Mouse (Mus musculus): Measurements from ENCODE around the gene Eps8.

Gene Eps8

DNA sequence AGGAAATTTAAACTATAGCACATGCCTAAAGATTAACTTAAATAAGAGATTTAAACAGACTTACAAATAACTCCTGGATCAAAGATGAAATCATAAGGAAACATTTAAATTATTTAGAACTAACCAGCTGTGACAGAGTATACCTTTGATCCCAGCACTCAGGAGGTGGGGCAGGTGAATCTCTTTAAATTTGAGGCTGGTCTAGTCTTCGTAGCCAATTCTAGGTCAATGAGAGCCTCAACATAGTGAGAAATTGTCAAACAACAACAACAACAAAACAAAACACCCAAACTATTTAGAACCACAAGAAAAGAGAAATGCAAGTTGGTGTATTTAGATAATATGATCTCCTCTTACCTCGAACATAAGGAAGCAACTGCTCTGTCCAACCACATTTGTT lies at the start of gene Eps8:
Gene Eps8 (minus strand): TSS at position 101 of the 400 bp plus-strand sequence.
- no peak for DNase-seq (ENCODE audit: extremely low spot score, low read depth, low spot score)

DNA sequence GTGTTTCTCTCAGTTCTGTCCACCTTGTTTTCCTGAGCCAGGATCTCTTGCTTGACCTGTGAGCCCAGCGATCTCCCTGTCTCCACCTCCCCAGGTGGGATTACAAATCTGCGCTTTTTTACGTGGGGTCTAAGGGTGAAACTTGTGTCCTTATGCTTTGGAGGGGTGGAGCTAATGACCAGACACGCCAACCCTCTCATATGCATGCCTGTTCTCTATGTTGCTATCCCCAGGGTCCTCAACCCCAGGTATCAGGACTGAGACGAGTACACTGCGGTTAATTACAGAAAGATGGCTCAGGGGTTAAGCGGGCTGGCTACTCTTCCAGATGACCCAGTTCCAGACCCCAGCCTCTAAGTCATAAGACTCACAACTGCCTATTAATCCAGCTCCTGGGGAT lies 48.8 kb upstream of the Eps8 start:
- no peak for DNase-seq (ENCODE audit: extremely low spot score, low read depth, low spot score)

DNA sequence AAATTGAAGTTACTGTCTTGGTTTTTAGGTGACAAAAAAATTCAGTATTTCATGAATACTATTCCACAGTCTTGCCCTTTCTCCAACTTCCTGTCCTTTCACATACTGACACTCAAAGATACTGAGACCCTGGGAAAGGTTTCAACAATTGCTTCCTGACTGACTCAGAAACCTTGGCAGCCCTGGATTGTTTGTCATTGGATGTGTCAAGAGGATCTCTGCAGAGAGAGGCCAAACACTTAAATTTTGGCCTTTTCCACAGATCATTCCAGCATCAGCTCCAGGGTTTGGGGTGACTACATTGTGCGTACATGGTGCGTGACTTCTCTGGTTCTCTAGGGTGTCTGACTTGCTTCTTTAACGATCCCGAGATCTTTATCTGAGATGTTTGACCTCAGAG lies 48.2 kb upstream of the Eps8 start:
- DNase-seq (ENCODE audit: extremely low spot score, low read depth, low spot score) = no peak

DNA sequence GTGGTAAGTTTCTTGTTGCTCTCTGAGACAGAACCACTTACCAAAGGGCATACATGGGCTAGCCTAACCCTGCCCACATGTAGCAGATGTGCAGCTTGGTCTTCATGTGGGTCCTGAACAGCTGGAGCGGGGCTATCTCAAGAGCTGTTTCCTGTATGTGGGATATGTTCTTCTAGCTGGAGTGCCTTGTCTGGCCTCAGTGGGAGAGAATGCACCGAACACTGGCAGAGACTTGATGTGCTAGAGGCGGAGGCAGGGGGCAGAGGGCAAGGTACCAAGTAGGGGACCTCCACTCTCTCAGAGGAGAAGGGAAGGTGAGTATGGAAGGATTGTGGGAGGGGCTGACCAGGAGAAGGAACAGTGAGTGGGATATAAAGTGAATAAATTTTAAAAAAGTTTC lies 47.5 kb upstream of the Eps8 start:
- no peak for DNase-seq (ENCODE audit: extremely low spot score, low read depth, low spot score)

DNA sequence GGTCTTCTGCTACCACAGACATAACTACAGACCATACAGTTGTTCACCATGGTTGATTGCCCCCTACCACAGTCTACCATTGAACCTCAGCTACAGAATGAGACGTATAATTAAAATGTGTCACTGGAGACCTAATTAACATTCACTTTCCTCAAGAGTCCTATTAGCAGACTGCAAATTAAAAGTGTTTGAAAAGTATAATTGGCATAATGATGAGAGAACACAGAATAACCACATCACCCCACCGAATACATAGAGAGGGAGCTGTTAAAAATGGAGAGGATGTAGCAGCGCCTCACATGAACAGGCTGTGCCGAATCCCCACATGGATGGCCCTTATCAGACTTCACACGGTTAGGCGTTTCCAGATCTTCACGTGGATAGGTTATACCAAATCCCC lies 44.8 kb upstream of the Eps8 start:
- no peak for DNase-seq (ENCODE audit: extremely low spot score, low read depth, low spot score)

DNA sequence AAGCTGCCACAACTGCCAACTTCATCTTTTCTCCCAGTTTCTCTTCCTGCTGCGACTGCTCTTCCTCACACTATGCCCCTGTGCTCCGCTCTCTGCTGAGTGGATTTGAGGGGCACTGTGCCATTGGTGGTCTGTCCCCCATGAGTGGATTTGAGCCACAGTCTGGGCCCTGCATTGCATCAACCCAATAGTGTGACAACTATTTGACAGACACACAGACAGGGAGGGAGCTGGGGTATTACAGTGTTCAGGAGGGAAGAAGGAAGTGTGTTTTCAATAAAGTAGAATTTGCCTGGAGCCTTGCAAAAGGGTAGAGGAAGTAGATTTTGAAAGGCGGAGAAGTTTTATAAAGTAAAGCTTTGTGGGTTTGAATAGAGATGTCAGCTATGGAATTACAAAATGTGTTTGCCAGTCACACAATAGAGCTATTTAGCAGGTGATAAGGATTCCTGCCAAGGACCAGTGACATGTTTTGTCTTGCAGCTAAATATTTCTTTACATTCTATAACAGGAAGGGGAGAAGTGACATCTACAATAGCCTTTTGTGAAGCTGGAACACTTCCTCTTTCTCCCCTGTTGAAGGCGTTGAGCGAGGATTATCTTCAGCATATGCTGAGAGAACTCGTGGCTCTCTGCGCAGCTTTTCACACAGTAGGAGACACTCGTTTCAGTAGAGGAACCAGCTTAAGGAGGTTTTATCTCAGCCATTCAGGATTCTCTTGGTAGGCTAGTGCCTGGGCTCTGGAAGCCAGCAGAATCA lies 41.9 kb upstream of the Eps8 start:
- no peak for DNase-seq (ENCODE audit: extremely low spot score, low read depth, low spot score)

DNA sequence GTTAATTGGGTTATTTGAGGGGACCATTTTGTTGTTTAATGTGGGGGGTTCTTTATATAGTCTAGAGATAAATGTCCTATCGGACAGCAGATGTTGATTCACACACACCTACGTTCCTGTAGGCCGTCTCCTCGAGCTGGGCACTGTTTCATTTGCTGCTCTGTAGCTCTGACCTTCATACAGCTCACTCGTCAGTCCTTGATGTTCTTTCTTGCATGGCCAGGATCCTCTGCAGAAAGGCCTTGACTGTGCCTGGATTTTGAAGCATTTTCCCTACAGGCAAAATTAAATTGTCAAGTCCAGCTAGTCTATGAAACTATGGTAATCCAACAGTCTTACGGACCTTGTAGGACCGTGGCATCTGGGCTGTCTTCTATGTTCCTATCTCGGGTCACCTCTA lies 40.4 kb upstream of the Eps8 start:
- DNase-seq (ENCODE audit: extremely low spot score, low read depth, low spot score) = no peak

DNA sequence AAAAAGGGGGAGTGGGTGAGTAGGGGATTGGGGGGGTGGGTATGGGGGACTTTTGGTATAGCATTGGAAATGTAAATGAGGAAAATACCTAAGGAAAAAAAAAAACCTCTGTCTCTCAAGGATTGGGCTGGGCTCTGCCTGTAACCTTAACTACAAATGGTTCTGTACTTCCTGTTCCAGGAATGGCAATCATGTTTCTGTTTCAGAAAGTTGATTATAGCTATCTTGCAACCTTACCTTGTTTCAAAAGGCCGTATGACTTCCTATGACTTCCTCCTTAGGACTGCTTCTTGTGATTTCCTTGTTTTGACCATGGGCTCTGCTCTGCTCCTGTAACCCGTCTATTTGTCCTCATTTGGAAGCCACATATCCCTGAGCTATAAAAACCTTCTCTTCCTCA lies 39.6 kb upstream of the Eps8 start:
- no peak for DNase-seq (ENCODE audit: extremely low spot score, low read depth, low spot score)

DNA sequence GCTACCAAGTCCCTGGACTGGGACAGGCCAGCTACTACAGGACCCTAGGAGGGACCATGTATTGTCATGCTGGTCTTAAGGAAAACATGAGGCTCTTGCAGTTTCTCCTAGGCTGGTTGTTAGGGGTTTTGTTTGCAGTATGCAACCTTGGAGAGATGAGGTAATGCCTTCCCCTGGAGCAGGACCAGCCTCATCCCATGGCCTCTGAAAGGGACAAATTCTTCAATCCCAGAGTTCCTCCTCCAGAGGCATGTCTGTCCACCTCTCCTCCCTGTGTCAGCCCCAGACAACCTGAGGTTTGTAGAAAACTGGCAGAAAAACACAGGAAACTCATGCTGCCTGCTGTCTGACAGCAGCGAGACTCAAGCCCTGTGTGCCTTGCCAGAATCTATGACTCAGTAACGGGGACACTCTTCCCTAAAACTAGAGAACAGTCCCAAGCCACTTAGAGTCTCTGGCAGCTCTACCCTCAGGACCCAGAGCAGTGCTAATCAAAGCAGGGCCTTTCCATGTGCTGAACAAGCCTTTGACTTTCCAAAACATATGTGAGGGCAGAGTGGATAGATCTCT lies 36.0 kb upstream of the Eps8 start:
- no peak for DNase-seq (ENCODE audit: extremely low spot score, low read depth, low spot score)

DNA sequence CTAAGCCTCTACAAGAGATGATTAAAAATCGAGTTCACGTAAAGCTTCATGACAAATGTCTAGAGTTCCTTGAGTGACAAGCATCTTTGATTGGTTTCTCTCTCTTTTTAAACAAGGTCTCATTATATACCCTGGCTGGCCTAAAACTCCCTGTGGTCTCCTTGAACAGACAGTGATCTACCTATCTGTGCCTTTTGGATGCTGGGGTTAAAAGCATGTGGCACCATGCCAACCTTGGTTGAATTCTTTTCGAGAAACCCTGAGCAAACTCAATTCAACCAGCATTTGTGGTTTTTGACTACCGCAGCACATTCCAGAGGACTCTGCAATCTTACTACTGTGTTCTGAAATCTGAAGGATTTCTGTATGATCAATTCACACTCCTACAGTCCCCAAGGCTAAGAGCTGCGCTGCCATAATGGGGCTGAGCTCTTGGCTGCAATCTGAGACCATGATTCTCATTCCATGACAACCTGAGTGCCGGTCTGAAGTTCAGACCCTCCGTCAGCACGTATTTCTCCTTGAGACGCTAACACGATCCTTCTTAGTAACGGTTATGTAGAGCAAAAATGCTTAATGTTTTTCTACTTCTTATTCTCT lies 33.9 kb upstream of the Eps8 start:
- no peak for DNase-seq (ENCODE audit: extremely low spot score, low read depth, low spot score)

DNA sequence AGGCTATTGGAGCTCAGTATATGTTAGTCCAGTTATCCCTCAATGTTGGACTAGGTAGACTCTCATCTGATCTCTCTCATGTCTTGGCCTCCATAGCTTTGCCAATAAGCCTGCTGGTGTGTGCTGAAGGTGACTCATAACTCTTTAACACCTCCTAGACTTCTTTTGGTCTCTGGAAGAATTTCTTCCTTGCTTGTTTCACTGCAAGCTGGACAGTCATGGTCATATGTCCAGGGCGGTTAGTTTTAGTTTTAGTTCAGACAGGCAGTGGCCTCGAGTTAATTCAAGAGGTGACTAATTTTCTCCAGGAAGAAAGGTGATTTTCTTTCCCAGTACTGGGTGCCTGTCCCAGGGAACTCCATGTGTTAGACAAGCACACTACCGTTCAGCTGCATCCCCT lies 33.4 kb upstream of the Eps8 start:
- DNase-seq (ENCODE audit: extremely low spot score, low read depth, low spot score) = no peak

DNA sequence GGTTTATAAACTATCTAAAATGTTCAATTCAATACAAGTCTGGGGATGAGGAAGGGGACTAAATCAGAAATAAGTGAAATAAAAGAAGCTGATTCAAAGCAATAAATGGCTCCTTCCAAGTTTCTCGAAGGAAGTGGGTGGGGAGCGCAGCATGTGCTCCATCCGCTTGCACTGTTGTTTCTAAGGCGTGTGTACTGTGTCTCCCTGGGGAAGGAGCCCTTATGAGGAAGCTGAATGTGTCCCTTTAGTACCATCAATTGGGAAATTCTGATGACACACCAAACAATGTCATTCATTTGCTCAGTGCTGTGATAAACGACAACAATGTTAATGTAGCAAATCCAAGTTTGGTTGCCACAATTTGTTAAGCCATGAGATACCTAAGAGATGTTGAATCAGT lies 33.0 kb upstream of the Eps8 start:
- no peak for DNase-seq (ENCODE audit: extremely low spot score, low read depth, low spot score)

DNA sequence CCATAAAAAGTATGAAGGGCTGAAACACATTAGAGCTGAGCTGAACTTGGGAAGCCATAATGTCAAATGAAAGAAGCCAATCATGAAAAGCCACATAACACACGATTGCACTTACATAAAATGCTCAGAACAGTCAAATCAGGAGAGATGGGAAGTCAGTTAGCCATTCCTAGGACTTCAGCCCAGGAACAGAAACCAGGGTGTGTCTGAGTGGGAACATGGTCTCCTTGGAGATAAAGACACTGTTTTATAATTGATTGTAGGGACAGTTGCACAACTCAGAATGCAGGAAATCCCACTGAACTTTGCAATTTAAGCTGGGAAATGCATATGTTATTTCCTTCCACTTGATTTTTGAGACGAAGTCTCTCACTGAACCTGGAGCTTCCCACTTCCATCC lies 28.0 kb upstream of the Eps8 start:
- DNase-seq (ENCODE audit: extremely low spot score, low read depth, low spot score) = no peak

DNA sequence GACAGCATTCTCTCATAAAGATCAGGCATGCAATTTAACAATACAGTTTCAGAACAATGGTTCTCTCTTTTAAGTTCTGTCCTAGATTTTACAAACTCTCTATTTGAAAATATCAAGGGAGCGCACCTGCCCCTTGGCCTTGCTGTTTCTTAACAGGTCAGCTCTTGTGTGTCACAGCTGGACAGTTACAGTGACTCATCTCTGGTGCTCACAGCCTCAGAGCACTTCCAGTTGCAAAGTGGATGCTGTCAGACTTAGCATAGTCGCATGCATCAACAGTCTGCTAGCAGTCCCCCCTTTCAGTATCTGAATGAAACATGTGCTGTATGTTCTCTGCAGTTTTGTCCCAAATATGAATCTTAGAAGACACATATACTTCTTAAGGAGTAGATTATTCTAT lies 26.3 kb upstream of the Eps8 start:
- DNase-seq (ENCODE audit: extremely low spot score, low read depth, low spot score) = no peak

DNA sequence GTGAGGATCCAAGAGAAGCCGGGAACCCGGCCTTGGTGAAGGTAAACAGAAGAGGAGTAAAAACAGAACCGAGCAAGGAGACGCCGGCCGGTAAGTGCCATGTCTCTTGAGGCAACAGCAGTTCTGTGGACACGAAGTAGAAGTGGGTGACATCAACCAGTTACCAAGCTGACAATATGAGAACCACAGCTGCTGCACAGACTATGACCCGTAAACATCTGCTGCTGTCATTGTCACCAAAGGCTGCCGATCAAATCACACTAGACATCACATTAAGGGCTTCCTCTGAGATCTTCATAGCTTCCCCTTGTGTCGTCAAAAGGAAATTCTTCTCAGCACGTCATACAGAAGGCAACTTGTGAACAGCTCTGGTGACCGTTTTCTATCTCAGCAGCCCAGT lies 21.9 kb upstream of the Eps8 start:
- no peak for DNase-seq (ENCODE audit: extremely low spot score, low read depth, low spot score)

DNA sequence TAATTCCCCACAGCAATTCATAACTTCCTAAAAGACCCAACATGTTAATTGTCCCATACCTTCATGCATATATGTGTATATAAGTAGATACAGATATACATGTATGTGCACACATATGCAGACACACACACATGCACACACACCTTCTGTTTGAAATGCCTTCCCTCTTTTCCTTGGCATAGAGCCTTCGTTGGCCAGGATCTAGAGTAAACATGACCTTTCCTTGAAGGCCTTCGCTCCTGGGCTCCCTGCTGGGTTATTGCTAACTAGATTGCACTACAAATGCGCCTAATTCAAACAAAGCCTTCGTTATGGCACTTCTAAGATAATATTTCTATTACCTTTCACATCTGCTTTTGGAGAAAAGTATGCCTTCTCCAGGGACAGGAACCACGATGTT lies 20.9 kb upstream of the Eps8 start:
- no peak for DNase-seq (ENCODE audit: extremely low spot score, low read depth, low spot score)

DNA sequence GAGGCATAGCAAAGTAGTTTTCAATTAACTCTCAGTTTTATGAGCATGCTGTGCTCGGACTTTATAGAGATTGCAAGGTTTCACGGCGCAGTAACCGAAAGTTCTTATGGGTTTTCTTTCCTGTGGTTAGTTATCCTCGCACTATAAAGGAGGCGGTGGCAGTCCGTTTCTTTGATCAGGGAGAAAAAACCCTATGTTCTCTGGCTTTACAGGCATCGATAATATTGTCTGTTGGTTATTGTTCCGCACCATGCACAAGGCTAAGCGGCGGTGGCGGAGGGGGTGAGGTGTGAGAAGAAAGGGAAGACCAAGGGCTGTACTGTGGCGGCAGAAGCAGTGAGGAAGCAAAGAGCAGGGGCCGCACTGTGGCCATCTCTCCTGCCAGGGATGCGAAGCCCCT lies 18.6 kb upstream of the Eps8 start:
- DNase-seq (ENCODE audit: extremely low spot score, low read depth, low spot score) = no peak

DNA sequence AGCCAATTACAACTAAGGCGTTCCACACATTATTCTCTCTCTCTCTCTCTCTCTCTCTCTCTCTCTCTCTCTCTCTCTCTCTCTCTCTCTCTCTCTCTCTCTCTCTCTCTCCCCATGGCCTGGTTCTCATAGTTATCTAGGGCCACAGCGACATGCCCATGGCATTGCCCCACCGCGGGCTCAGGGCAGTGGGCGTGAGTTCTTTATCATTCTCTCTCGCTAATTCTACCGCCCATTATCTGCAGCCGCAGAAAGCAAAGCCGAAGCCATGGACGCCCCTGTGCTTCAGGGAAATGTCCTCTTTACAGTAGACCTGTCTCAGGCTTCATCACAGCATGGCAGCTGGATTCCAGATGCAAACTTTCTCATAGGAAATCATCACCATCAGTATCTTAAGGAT lies 16.9 kb upstream of the Eps8 start:
- no peak for DNase-seq (ENCODE audit: extremely low spot score, low read depth, low spot score)

DNA sequence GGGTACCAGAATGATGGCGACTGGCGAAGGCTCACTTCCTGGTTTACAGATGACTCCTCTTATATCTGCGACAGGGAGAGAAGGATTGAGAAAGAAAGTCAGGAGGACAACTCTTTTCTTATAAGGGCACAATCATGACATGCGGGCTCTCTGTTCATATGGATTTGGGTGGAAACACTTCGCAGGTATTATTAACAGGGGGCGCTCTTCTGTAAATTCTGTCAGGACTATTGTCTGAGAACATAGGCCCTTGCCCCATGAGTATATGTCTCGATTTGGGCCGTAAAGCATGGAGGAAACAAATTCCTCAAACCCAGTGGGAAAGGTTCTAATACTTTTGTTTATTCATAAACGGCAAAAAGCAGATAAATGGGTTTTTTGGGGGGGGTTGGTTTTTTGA lies 16.1 kb upstream of the Eps8 start:
- no peak for DNase-seq (ENCODE audit: extremely low spot score, low read depth, low spot score)

DNA sequence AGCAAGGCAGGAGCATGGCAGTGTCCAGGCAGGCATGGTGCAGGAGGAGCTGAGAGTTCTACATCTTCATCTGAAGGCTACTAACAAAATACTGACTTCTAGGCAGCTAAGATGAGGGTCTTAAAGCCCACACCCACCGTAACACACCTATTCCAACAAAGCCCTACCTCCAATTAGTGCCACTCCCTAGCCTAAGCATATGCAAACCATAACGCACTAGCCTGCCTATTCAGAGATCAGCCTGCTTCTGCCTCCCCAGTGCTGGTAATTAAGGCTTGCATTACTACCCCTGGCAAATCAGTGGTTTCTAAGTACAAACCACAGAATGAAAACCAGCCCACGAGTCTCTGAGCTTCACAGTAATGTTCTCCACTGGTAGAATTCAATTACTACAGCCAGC lies 15.2 kb upstream of the Eps8 start:
- no peak for DNase-seq (ENCODE audit: extremely low spot score, low read depth, low spot score)

DNA sequence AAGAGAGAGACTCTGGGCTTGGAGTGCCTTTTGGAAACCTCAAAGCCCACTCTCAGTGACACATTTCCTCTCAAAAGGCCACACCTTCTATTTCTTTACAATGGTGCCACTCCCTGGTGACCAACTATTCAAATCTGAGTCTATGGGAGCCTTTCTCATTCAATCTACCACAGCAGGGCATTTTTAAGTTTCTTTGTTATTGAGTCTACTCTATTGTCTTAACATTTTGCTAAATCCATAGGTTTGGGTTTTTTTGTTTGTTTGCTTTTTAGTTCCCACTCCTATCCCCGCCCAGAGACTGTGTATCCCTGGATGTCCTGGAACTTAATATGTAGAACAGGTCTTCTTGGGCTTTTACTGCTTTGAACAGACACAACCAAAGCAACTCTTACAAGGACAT lies 14.8 kb upstream of the Eps8 start:
- no peak for DNase-seq (ENCODE audit: extremely low spot score, low read depth, low spot score)

DNA sequence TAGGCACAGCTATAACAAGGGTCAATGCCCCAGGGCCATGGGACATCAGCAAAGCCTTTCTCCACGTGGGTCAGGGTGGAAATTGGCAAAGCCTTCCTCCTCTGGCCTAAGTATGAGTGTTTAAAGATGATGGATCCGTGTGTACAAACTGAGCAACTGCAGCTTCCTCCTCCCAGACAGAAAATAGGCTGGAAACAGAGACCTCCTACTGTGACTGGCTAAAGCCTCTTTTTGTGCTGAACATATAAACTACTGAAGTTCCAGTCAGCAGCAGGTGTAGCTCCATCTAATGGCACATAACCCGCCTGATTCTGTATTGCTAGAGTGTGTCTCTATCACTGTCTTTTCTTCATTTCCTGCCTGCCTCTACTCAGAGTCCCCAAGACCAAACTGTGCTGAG lies 13.7 kb upstream of the Eps8 start:
- no peak for DNase-seq (ENCODE audit: extremely low spot score, low read depth, low spot score)

DNA sequence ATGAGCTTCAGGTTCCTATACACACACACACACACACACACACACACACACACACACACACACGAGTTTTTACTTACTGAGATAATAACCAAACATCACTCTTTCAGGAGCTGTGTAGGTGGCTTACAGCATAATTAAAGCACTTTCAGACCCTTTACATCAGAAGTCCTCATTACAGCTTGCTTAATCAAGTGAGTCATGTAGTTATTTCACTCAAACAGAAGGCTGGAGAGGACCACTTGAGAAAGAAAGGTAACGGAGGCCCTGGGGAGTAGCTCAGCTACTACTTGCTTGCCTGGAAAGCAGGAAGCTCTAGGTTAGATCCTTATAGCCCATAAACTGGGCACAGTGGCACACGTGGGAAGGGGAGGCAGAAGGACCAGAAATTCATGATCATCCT lies 13.0 kb upstream of the Eps8 start:
- DNase-seq (ENCODE audit: extremely low spot score, low read depth, low spot score) = no peak

All from hindlimb bud, embryonic 11.5 days (tissue).